Mouse (Mus musculus) adrenal gland, postnatal 4 days (tissue): Measurements from ENCODE around the gene Rpl29. TPM values are rescaled to one million over a fixed set of nuclear protein-coding genes. Genes with fewer than 3 reads are reported as not detected.

Experiments used
- DNase-seq, 2 experiments: peaks; one replicate each; pipeline ENCODE4 v3.0.0; 2021 to 2022; ENCODE audit warnings: low spot score in 2 of 2, mixed read lengths in 2 of 2
- long read RNA-seq, 2 experiments: library from polyadenylated mRNA; stranded (forward); transcript quantifications; one replicate each; pipeline ENCODE4 v2.0.0; 2021
- total RNA-seq, 2 experiments: library from RNA; stranded (reverse); gene quantifications; 2 replicates each; pipeline ENCODE4 v1.2.3; 2021

Gene Rpl29
- 100 to 1,000 TPM; 607 to 624 TPM for total RNA-seq
- long read RNA-seq, experiment 1, transcript Rpl29-203 (4 exons, 733 nt) = major isoform, 131 of 172 reads
- long read RNA-seq, experiment 1, transcript Rpl29-201 (4 exons, 710 nt) = minor isoform, 19 of 172 reads
- long read RNA-seq, experiment 1, partial matches to known transcripts = 1 of 172 reads
- long read RNA-seq, experiment 1, other reads (novel, unspliced or antisense) = 13 of 172 reads
- long read RNA-seq, experiment 2, transcript Rpl29-203 (4 exons, 733 nt) = major isoform, 115 of 150 reads
- long read RNA-seq, experiment 2, transcript Rpl29-204 (3 exons, 845 nt) = minor isoform, 5 of 150 reads
- long read RNA-seq, experiment 2, transcript Rpl29-201 (4 exons, 710 nt) = minor isoform, 18 of 150 reads
- long read RNA-seq, experiment 2, partial matches to known transcripts = 2 of 150 reads
- long read RNA-seq, experiment 2, other reads (novel, unspliced or antisense) = 6 of 150 reads

GRCm38 (mm10) chr9:106429221-106430014, at the start of gene Rpl29:
Gene Rpl29, plus strand, starts transcription at chr9:106429454.
- peak; percentile 73 to 89 for DNase-seq

DNA sequence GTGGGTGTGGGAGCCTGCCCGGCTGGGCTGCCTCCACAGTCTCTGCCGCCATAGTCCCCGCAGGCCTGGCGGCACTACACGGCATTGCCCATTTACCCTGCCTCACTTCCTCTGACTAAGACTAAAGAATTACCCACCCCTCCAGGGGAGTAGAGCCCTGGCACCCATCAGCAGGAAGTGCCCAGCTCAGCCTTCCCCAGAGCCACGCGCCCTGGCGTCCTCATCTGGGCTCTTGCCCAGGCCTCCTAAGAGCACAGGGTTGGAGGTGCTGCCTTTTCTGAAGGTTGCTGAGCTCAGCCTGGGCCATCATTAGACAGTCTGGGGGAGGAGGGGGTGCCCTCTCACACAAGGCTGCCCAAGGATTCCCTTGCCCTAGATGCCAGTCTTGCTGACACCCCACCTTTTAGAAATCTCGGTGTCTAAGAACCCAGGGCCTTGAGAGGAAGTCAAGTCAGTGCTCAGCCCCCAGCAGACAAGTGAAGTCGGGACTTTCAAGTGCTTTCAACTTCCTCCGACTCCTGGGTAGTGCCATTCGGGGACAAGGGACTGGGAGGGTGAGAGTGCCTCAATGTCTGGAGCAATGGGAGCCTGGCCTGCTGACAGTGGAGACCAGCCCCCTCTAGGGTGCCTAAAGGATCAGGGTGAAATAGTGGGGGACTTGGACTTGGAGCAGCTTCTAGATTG, 42.9 kb upstream of the Rpl29 start:
- no peak for DNase-seq

GRCm38 (mm10) chr9:106392828-106393527, 36.3 kb upstream of the Rpl29 start:
- no peak for DNase-seq

GRCm38 (mm10) chr9:106393548-106393947, 35.7 kb upstream of the Rpl29 start:
- DNase-seq = no peak

GRCm38 (mm10) chr9:106394649-106395602, 34.3 kb upstream of the Rpl29 start:
- no peak for DNase-seq

DNA sequence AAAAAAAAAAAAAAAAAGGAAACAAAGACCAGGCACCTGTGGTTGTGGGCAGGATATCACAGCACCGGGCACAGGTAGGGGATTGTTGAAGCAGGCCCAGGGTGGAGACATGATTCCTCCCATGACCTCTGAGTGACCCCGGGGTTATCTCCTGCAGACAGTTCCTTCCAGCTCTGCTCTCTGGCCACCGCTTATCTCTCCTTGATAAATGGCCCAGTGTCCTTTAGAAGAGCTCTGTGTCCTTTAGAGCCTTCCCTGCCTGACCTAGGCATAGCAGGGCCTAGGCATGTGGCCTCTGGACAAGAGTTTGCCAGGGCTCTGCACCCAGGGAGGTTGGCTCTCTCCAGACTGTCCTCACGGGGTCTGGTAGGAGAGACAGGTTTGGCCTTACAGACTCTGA, 31.5 kb upstream of the Rpl29 start:
- DNase-seq = no peak

GRCm38 (mm10) chr9:106398667-106399311, 30.5 kb upstream of the Rpl29 start:
- no peak for DNase-seq

GRCm38 (mm10) chr9:106399808-106400207, 29.4 kb upstream of the Rpl29 start:
- DNase-seq = no peak

DNA sequence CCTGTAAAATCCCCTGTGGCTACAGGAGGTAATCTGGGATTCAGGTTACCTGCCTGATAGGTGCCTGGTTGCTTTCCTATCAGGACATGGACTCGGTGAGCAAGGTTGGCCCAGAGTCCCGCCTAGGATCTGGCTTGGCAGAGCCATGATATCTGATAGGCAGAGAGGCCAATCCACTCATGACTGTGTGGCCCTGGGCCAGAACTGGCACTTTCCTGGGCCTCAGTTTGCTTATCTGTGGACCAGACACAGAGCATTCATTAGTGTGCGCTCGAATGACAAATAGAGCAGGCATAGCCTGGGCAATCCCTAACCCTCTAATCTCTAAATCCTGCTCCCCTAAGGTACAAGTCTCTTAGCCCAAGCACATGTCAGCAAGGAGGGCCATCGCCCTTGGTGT, 27.1 kb upstream of the Rpl29 start:
- DNase-seq = no peak

- no peak for DNase-seq
Measured at GRCm38 (mm10) chr9:106402607-106403375, 26.5 kb upstream of the Rpl29 start.

DNA sequence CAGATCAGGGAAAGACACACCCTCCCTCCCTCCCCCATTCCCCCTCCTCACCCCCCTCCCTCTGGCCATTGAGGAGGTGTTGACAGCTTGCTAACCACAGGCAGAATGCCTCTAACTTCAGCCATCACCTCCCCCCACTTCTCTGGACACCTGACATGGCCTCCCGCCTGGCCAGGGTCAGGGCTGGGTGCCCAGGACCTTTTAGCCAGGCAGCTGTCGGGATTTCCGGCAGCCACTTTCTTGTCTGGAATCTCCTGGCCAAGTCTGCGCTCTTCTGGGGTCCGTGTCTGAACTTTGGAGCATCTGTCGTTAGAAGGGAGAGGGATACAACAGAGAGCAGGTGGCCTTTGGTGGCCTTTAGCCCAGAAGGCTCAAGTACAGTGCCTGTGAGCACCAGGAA, 24.0 kb upstream of the Rpl29 start:
- no peak for DNase-seq

DNA sequence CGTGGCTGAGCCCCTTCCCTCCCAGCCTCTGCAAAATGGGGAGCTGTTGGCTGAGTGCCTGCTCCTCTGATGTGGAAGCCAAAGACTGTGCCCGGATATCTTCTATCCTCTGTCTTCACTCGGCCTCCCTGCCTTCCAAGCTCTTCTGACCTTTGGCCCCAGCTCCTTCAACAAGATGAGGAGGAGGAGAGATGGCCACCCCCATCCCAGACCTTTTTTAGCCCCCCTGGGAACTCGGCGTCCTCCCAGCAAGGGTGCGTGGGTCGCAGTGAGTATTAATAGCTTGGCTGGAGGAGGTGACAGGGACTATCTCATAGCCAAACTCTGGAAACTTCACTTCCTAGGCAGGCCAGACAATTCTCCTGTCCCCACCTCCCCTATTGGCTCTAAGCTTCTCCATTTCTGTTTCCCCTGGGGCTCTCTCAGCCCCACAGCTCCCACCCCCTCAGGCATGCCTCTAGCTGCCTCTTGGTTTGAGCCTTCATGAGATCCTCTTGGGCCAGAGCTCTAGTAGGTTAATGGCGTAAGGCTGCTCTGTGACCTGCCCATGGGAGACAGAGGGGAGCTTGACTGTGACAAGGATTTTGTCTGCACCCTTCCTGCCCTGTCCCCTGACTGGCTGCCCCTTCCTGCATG, 22.7 kb upstream of the Rpl29 start:
- no peak for DNase-seq

GRCm38 (mm10) chr9:106409096-106409495, 20.2 kb upstream of the Rpl29 start:
- DNase-seq = no peak

DNA sequence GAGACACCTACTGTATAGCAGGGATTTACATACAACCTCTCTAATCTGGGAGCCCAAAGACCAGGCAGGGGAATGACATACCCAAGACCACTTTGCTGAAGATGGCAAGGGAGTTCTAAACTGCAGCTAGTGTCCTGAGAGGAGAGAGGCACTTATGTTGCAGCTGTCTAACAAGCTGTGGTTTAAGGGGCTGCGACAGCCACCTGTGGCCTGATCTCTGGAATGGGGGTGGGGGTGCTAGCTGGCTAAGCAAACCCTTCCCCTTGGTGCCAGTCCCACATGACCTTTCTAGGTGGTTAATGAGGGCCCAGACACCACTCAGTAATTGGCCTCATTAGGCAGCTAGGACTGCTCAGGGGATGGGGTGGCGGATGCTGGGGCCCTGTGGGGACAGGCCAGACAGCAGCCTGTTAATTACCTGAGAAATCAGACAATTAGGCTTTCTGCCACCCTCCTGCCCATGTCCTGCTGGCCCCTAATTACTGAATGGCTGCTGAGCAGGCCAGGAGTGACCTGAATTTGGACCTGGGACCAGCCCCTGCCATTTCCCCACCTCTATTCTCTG, 19.1 kb upstream of the Rpl29 start:
- DNase-seq = no peak

GRCm38 (mm10) chr9:106411091-106411594, 18.1 kb upstream of the Rpl29 start:
- no peak for DNase-seq

- no peak for DNase-seq
Measured at GRCm38 (mm10) chr9:106411729-106412128, 17.5 kb upstream of the Rpl29 start.

DNA sequence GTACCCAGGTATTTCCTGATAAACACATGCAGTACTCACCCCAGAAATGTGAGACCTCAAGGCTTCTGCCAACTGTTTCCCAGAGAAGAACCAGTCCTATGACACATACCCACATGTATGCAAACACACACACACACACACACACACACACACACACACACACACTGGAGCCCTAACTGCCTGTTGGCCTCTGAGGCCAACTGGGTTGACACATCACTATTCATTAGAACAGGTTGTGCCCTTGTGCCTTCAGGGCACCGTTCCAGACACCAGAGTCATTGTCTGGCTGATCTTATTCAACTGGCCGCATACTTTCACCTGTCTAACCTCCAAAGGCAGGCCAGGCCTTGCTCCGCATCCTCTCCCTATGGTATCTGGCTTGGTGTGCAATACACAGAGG, 17.0 kb upstream of the Rpl29 start:
- no peak for DNase-seq

- no peak for DNase-seq
Measured at GRCm38 (mm10) chr9:106413606-106414005, 15.6 kb upstream of the Rpl29 start.
